Mouse (Mus musculus): ENCODE results near the gene S100a4.

Gene S100a4

DNA sequence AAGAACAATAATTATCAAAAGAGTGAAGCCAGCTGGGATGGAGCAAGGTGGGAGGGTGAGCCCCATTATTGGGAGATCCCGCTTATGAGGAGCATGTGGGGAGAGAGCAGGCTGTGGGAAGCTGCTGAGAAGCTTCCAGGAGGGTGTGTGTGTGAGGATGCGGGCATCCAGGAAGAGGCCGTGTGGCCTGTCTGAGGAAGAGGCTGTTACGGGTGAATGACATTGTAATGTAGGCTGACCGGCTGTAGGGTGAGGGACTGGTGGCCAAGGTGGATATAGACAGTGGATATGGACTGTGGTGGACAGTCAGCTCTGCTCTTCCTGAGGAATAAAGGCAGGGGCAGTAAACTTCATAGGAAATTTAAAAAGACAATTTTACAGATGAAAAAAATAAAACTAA, 21.9 kb downstream of the S100a4 start:
- no peak for DNase-seq (ENCODE audit: low spot score in 2 of 2)

GRCm38 (mm10) chr3:90626266-90627021, 22.9 kb downstream of the S100a4 start:
- no peak for DNase-seq (ENCODE audit: low spot score in 2 of 2)

DNA sequence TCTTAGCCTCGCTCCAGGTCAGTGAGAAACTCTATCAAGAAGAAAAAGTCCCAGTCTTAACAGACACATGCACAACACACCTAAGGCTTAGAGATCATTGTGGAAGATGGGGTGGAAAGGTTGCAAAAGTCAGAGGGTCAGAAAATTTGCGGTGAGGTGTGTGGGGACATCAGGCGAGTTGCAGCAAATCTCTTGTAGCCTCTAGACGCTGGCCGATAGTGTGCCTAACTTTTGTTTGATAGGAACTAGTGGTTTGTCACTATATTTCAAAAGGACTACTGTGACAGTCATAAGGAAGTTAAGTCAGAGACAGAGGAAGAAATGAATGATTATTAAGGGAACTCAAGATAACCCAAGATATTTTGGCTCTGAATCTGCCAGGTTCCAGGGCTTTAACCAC, 23.8 kb downstream of the S100a4 start:
- DNase-seq (ENCODE audit: low spot score in 2 of 2), result no peak

DNA sequence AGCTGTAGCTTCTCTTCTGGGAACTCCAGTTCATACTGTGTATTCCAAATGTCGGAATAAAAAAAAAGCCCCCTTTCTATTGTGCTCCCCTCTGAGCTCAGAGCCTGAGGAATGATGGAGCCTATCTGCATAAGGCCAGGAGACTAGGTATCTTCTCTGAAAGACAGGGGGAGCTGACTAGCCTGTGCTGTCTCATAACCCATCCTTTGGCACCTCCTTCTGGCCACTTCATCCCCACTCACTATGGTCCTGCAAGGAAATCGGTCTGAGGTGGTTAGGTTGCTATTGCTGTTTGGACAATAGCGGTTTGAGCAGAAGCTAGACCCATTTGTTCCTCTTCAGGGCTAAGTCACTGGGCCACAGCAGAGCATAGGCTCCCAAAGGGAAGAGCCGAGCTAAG, 24.2 kb downstream of the S100a4 start:
- DNase-seq (ENCODE audit: low spot score in 2 of 2), result no peak

DNA sequence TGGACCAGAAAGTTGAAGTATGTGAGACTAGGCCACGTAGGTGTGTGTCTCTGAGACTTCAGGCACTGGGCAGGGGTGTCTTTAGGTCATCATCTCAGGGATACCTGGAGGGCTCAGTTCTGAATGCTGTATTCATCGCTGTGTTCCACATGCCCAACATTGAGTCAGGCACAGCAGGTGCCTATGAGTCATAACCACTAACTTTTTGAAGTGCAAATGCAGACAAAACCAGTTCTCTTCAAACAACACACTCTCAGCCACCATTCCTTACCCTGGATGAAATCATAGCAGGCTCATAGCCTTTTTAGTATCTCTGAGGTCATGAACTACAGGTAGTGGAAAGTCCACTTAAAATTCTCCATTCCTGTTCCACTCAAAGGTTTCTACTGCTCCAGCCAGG, 25.7 kb downstream of the S100a4 start:
- DNase-seq (ENCODE audit: low spot score in 2 of 2), result no peak

GRCm38 (mm10) chr3:90631984-90632383, 28.4 kb downstream of the S100a4 start:
- no peak for DNase-seq (ENCODE audit: low spot score in 2 of 2)

- no peak for DNase-seq (ENCODE audit: low spot score in 2 of 2)
These were observed 35.1 kb downstream of the S100a4 start for GRCm38 (mm10) chr3:90638511-90639275.

DNA sequence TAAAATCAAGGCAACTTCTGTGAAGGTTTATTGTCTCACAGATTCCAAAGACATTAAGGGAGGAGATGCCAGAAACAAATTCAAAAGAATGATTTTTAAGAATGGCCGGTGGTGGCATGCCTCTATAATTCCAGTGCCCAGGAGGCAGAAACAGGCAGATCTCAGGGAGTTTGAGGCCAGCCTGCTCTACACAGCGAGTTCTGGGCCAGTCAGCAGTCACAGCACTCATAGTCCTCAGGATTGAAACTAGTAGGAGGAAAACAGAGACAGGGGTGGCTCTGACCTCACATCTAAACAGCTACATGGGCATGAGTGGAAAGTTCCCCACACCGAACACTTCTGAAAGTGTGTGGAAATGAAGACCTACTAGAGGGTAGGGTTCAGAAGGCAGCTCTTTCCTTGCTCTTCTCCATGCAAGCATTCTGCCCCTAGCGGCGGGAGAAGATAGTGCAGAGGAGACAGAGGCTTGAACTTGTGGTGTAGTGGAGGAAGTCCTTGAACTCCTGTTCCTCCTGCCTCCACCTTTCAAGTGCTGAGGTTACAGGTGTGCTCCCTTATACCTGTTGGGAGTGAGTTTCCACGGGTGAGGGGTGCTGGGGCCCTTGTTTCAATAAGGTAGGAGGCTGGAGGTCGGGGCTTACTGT, 36.1 kb downstream of the S100a4 start:
- no peak for DNase-seq (ENCODE audit: low spot score in 2 of 2)

- no peak for DNase-seq (ENCODE audit: low spot score in 2 of 2)
These were observed 37.4 kb downstream of the S100a4 start for GRCm38 (mm10) chr3:90640981-90641380.

DNA sequence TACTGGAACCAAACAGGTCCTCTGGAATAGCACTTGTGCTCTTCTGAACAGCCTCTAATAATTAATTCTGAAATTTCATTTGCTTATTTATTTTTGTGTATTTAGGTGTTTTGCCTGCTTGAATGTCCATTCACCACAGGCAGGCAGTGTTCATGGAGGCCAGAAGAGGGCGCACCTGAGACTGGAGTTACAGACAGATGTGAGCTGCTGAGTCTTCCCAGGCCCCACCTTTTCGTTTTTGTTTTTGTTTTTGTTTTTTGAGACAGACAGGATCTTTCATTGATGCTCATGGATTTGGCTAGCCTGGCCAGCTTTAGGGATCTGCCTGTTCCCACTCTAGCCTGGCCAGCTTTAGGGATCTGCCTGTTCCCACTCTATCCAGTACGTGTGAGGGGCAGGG, 40.6 kb downstream of the S100a4 start:
- no peak for DNase-seq (ENCODE audit: low spot score in 2 of 2)

DNA sequence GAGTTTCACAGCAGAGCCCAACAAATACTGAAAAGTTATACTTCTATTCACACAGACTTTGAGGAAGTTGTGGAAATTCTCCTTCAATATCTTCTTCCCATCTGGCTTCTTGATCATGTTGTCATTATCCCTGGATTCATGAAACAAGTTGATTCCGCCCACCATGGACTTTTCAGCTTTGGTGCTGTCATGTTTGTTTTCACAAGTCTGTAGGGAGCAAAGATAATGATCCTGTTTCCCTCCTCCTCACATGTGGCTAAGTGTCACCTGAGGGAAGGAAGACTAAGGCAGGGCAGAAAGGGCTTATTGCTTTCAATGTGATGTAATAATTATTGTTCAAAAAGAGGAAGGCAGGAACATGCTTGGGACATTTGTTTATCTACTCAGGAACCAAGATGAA, 43.7 kb downstream of the S100a4 start:
- no peak for DNase-seq (ENCODE audit: low spot score in 2 of 2)

GRCm38 (mm10) chr3:90648981-90649380, 45.4 kb downstream of the S100a4 start:
- DNase-seq (ENCODE audit: low spot score in 2 of 2), result peak in 1 of 2 experiments; percentile 27

GRCm38 (mm10) chr3:90649832-90650231, 46.3 kb downstream of the S100a4 start:
- DNase-seq (ENCODE audit: low spot score in 2 of 2), result no peak

DNA sequence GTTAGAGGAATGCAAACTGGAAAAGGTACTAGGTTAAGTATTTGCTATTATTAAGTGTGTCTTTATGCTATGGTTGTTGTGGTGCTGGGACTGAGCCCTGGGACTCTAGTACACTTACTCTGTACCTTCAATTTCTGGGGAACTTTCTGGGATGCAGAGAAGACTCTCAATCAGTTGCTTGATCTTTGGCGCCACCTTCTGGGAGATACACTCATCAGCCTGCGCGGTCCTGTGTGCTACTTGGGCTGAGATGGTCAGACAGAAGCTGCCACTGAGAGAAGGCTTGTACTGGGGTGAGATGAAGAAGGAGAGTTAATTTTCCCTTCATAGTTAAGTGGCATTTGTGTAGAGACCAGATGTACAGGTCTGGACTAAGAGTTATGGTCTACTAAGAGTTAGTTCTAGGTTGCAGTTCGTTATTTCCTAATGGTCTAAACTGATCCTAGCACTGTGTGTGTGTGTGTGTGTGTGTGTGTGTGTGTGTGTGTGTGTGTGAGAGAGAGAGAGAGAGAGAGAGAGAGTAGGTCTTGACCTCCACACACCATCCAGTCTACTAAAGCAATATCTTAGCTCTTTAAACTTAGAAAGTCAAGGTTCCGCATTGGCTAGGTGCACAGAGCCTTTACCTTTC, 49.4 kb downstream of the S100a4 start:
- DNase-seq (ENCODE audit: low spot score in 2 of 2), result peak; percentile 67 to 75

- DNase-seq (ENCODE audit: low spot score in 2 of 2), result no peak
These were observed 50.1 kb downstream of the S100a4 start, which contains the start of gene S100a7a for GRCm38 (mm10) chr3:90653717-90654116. Gene S100a7a (plus strand): TSS chr3:90654017.
